Mouse (Mus musculus) bone marrow macrophage, adult 2 months (primary cell): ENCODE results near the gene Cdh26.

Experiments used
- CTCF ChIP-seq: IDR thresholded peaks from 2 replicates; pipeline ENCODE4 v1.5.1; 2012; ENCODE audit warnings: low read depth, mild to moderate bottlenecking, low read length, moderate library complexity
- POLR2A ChIP-seq: IDR thresholded peaks from 2 replicates; pipeline ENCODE4 v1.6.1; 2012; ENCODE audit warnings: mild to moderate bottlenecking, low read depth, low read length, borderline replicate concordance

DNA sequence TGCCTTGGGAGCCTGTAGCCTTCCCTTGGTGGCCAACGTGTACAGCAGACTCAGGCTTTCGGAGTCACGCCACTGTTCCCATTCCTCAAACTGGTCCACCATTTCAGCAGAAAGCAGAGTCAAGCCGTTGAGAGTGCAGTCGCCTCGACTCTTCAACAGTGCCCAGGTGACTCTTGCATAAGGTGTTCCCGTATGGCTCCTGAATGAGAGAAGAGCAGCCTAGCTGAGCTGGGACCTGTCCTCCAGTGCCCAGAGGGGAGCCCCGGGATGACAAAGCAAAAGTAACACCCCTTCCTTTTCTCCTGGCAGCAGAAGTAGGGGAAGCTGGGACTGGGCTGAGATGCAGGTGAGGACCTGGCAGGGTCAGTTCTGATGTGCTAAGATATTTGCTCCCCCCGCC lies 2.1 kb upstream of the Cdh26 start:
- TF ChIP-seq CTCF, result no peak
- TF ChIP-seq POLR2A, result no peak
